In the genomic region with DNA sequence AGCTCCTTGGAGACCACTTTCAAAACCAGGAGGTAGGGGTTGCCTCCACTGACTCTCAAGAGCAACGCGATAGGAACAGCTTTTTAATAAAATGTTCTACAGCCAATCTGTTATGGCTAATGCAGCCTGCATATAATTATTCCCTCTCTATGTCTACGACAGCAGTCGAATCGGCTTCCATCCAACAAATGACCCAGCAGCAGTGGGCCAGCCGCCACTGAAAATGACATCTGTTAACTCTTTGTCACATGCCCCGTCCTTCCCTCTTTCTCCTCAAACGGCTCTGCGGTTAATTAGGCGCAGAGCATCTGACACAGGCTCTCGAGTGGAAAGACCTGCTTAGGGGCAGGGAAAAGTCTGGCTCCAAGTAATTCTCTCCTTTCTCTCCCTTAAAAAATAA, we compare ENCODE assay signal across 11 mouse cellular contexts. TPM values are rescaled to one million over a fixed set of nuclear protein-coding genes. Genes with fewer than 3 reads are reported as not detected.
DNase-seq lines count a peak whose midpoint lies in the region; ATAC-seq and TF ChIP-seq lines count a peak whose summit lies in the region.
"Had no signal": no experiment of that assay in that cellular context is flagged by ENCODE, and none has a peak within 500 bp of the region (broad histone marks: within the 10 kb centered on the region; RNA-seq: fewer than 3 reads in every experiment).

No protein-coding gene starts in this region.

- no peak overlapping the region for H3K4me3 ChIP-seq in kidney, embryonic 15.5 days (replicated peaks)
- H3K4me3 ChIP-seq in embryonic facial prominence, embryonic 13.5 days, result no peak overlapping the region
- no peak overlapping the region for H3K4me3 ChIP-seq in hindbrain, embryonic 16.5 days (ENCODE audit: low read length)
- H3K4me3 ChIP-seq in midbrain, embryonic 15.5 days, result no peak overlapping the region
- H3K4me3 ChIP-seq in thymus, adult 2 months (ENCODE audit: control insufficient read depth, insufficient read depth, low read length), result no peak overlapping the region
- H3K4me3 ChIP-seq: stomach, embryonic 15.5 days had no signal

- no peak for DNase-seq in kidney, adult 9 months
- DNase-seq in B cell, adult 2 months, result no peak
- DNase-seq in left cerebral cortex, adult 11 months (ENCODE audit: low spot score), result no peak
- no peak for DNase-seq in thymus, adult 2 months
- DNase-seq: heart, postnatal 36 days had no signal

- H3K36me3 ChIP-seq in kidney, embryonic 15.5 days, result no peaks in the 10 kb centered on the region
- no peaks in the 10 kb centered on the region for H3K36me3 ChIP-seq in embryonic facial prominence, embryonic 13.5 days
- no peaks in the 10 kb centered on the region for H3K36me3 ChIP-seq in hindbrain, embryonic 16.5 days (ENCODE audit: control insufficient read depth, insufficient read depth, low read length)
- H3K36me3 ChIP-seq in midbrain, embryonic 15.5 days (replicated peaks), result no peaks in the 10 kb centered on the region
- H3K36me3 ChIP-seq in thymus, adult 2 months (ENCODE audit: control insufficient read depth, insufficient read depth, low read length), result no peaks in the 10 kb centered on the region
- H3K36me3 ChIP-seq: G1E; stomach, embryonic 15.5 days had no signal

- no peak for TF ChIP-seq CTCF in thymus, adult 2 months (IDR thresholded peaks at IDR 0.05; ENCODE audit: borderline replicate concordance, control insufficient read depth, extremely low read depth, insufficient read depth, low read length, poor library complexity)

- H3K27me3 ChIP-seq in kidney, embryonic 15.5 days, result no peaks in the 10 kb centered on the region
- no peaks in the 10 kb centered on the region for H3K27me3 ChIP-seq in embryonic facial prominence, embryonic 13.5 days
- no peaks in the 10 kb centered on the region for H3K27me3 ChIP-seq in hindbrain, embryonic 16.5 days (replicated peaks; ENCODE audit: control insufficient read depth, insufficient read depth, low read length)
- H3K27me3 ChIP-seq in midbrain, embryonic 15.5 days (replicated peaks), result no peaks in the 10 kb centered on the region
- H3K27me3 ChIP-seq in thymus, adult 2 months (ENCODE audit: control insufficient read depth, insufficient read depth, low read length), result no peaks in the 10 kb centered on the region
- H3K27me3 ChIP-seq: stomach, embryonic 15.5 days had no signal

- ATAC-seq in kidney, embryonic 15.5 days (replicated peaks; ENCODE audit: low FRiP score), result no peak
- peak; percentile 65; the same call in 1 of the 2 replicates for ATAC-seq in embryonic facial prominence, embryonic 13.5 days (ENCODE audit: insufficient number of reproducible peaks, insufficient read depth, low FRiP score, low TSS enrichment, low read depth)
- ATAC-seq in hindbrain, embryonic 16.5 days, result peak; percentile 55
- ATAC-seq in midbrain, embryonic 15.5 days (replicated peaks), result peak; percentile 65

- no peak overlapping the region for H3K9ac ChIP-seq in kidney, embryonic 15.5 days
- no peak overlapping the region for H3K9ac ChIP-seq in embryonic facial prominence, embryonic 13.5 days
- H3K9ac ChIP-seq in hindbrain, embryonic 16.5 days (ENCODE audit: low read depth, low read length), result peak overlapping the region; percentile 19; the same call in 1 of the 2 replicates
- no peak overlapping the region for H3K9ac ChIP-seq in midbrain, embryonic 15.5 days
- H3K9ac ChIP-seq: stomach, embryonic 15.5 days had no signal

- no peaks in the 10 kb centered on the region for H3K9me3 ChIP-seq in kidney, embryonic 15.5 days (replicated peaks)
- H3K9me3 ChIP-seq in embryonic facial prominence, embryonic 13.5 days, result no peaks in the 10 kb centered on the region
- no peaks in the 10 kb centered on the region for H3K9me3 ChIP-seq in hindbrain, embryonic 16.5 days (ENCODE audit: control insufficient read depth, low read length)
- no peaks in the 10 kb centered on the region for H3K9me3 ChIP-seq in midbrain, embryonic 15.5 days
- H3K9me3 ChIP-seq: stomach, embryonic 15.5 days had no signal

- peak overlapping the region; percentile 31 for H3K4me2 ChIP-seq in kidney, embryonic 15.5 days
- peak overlapping the region; percentile 51 for H3K4me2 ChIP-seq in embryonic facial prominence, embryonic 13.5 days
- H3K4me2 ChIP-seq in hindbrain, embryonic 16.5 days (ENCODE audit: low read length), result peak overlapping the region; percentile 49
- peak overlapping the region; percentile 36 for H3K4me2 ChIP-seq in midbrain, embryonic 15.5 days
- H3K4me2 ChIP-seq: stomach, embryonic 15.5 days had no signal

- H3K27ac ChIP-seq in kidney, embryonic 15.5 days, result peak overlapping the region; percentile 52
- peak overlapping the region; percentile 90 for H3K27ac ChIP-seq in embryonic facial prominence, embryonic 13.5 days
- H3K27ac ChIP-seq in hindbrain, embryonic 16.5 days (ENCODE audit: low read depth, low read length), result peak overlapping the region; percentile 76
- peak overlapping the region; percentile 68 for H3K27ac ChIP-seq in midbrain, embryonic 15.5 days
- no peak overlapping the region for H3K27ac ChIP-seq in thymus, adult 2 months (ENCODE audit: control insufficient read depth, insufficient read depth, low read length)
- H3K27ac ChIP-seq: stomach, embryonic 15.5 days had no signal

- 23% methylated on average over 11 of the region's 11 CpGs for WGBS in kidney, embryonic 15.5 days
- WGBS in embryonic facial prominence, embryonic 13.5 days, result 4% methylated on average over 11 of the region's 11 CpGs
- WGBS in hindbrain, embryonic 16.5 days, result 9% methylated on average over 11 of the region's 11 CpGs
- WGBS in midbrain, embryonic 15.5 days, result 5% methylated on average over 11 of the region's 11 CpGs
- 72% methylated on average over 11 of the region's 11 CpGs for WGBS in thymus, adult 2 months

- no peak for TF ChIP-seq POLR2A in thymus, adult 2 months (IDR thresholded peaks at IDR 0.05; ENCODE audit: control insufficient read depth, extremely low read depth, insufficient read depth, low read length, poor library complexity)

- H3K4me1 ChIP-seq in kidney, embryonic 15.5 days, result peaks cover 25% of the 10 kb centered on the region
- peaks cover 54% of the 10 kb centered on the region for H3K4me1 ChIP-seq in embryonic facial prominence, embryonic 13.5 days
- H3K4me1 ChIP-seq in hindbrain, embryonic 16.5 days (ENCODE audit: control insufficient read depth, insufficient read depth, low read depth, low read length), result peaks cover 20% of the 10 kb centered on the region
- H3K4me1 ChIP-seq in midbrain, embryonic 15.5 days, result peaks cover 21% of the 10 kb centered on the region
- H3K4me1 ChIP-seq in thymus, adult 2 months (replicated peaks; ENCODE audit: control insufficient read depth, insufficient read depth, low read length), result no peaks in the 10 kb centered on the region

RNA-seq across cellular contexts. Expression of gene Kctd15, which starts 49.8 kb away (rescaled TPM):
- polyA plus RNA-seq in kidney, embryonic 15.5 days (2015; fragmentation: Nextera tagmentation; extraction: Ambion mirVana), result 33.4 and 37.0 TPM in 2 replicates
- 52.9 and 59.2 TPM in 2 replicates for polyA plus RNA-seq in embryonic facial prominence, embryonic 13.5 days (2015; fragmentation: Nextera tagmentation; extraction: Ambion mirVana)
- 18.0 and 21.6 TPM in 2 replicates for polyA plus RNA-seq in hindbrain, embryonic 16.5 days (2015; fragmentation: Nextera tagmentation; extraction: Ambion mirVana)
- 29.1 and 31.7 TPM in 2 replicates for polyA plus RNA-seq in midbrain, embryonic 15.5 days (2015; fragmentation: Nextera tagmentation; extraction: Ambion mirVana)
- polyA plus RNA-seq in thymus, adult 2 months (2012; rRNA removed), result 11.9 and 14.2 TPM in 2 replicates
- polyA plus RNA-seq: G1E had no signal
